Mouse (Mus musculus) 3134 (cell line): ENCODE measurements around the gene Slc15a1.

Experiments
- DNase-seq: peaks from one replicate; pipeline ENCODE4 v3.0.0-alpha.2; 2011; ENCODE audit warnings: low spot score; ENCODE audit not compliant: insufficient read length; ENCODE audit errors: extremely low read depth

Gene Slc15a1

DNA sequence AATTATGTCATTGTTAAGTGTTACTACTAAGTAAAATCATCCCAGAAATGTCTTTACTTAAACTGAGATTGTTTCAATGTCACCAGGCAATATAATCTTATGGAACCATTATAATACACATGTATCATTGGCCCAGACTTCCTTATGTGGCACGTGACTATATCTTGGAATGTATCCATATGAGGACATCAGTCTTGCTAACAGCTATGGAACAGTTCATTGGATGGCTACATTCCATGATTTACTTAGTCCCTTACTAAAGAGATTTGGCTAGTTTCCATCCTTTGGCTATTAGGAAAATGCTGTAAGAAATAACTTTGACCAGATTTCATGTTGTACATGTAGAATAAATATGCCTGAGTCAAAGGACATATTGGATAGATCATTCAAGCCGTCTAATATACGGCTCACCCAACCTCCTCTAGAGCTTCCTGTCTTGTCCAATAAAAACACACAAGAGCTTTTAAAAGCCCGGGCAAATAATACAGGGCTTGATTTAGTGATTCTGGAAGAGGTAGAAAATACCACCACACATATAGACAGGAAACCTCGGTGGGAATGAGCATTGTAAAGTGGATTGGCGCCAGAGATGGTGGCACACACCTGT is 90.3 kb downstream of the Slc15a1 start:
- no peak for DNase-seq

- peak; percentile 25 for DNase-seq
These were observed 91.3 kb downstream of the Slc15a1 start for GRCm38 (mm10) chr14:121413726-121414125.
